Mouse (Mus musculus) v-Abl transformed pro-B cells (cell line): ENCODE data around the gene Phf14.
"Not testable (repeated sequence)": the region's sequence is repeated elsewhere in the genome, so short reads cannot be mapped to it uniquely, and the experiment has no call there.

ENCODE experiments used
- in situ Hi-C, 2 experiments: fragments of 400-800 bp; cut with MboI; formaldehyde crosslinking; loops; one replicate each; pipeline ENCODE4 v1.15.1; 2025; ENCODE audit not compliant: unreplicated experiment in 2 of 2

Gene Phf14

DNA sequence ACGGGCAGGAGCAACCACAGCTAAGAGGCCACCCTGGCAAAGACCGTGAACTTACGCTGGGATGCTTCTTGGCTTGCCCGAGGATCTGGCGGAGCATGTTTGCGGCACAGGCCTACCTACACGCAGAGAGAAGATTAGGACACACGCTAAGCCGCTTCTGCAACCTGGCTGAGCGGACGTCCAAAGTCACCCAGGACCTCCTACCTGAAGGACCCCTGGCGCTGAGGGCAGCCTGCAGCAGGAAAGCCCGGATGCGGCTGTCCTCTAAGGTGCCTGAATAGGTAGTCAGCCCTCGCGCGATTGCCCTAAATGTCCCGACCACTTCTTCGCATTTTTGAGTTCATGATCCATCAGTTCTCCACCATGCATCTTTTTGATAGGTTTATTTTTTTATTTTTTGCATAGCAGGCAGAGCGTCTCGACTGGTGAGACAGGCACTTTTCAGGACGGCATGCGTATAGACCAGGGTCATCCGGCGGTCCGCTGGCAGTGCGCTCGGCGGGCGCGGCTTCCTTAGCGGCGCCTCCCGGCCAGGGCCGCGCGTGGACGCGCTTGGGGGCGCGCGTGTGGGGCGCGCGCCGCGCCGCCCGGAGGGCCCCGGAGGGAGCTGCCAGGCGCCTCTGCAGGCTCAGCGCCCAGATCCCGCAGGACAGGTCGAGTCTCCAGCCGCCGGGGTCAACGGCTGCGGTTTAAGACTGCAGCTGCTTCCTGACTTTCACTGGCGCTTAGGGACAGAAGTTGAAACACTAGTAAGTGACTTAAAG lies at the start of gene Phf14, which contains the start of gene Ndufa4:
Phf14 (plus strand) TSS at position 541 of the 764 bp plus-strand sequence.
Ndufa4 (minus strand) TSS at position 229 of the 764 bp plus-strand sequence.
- in situ Hi-C loops: loop anchor here (25.0 kb wide), 6 partner anchors 120 to 1980 kb away; partner anchors contain the start of genes Tmem106b (in 2 of the 2) and 2610001J05Rik (in 1 of the 2)

DNA sequence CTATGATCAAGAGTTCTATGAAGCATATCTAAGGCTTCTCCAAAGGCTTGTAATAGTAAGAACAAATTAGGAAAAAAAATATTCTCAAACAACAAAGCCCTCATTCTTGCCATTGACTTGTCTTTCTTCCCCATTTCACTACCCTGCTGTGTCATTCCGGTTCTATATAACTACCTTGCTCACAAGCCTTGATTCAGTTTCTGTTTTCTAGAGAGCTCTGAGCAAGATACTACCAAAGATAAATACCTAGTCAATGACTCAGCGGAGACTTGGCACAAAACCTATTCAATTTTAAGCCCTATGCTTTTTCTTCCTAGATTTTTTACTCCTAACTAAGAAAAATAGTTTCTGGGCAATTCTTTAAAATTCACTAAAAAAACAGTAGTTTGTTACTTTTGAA lies 32.2 kb upstream of the Phf14 start:
- in situ Hi-C loops: not testable (repeated sequence)

DNA sequence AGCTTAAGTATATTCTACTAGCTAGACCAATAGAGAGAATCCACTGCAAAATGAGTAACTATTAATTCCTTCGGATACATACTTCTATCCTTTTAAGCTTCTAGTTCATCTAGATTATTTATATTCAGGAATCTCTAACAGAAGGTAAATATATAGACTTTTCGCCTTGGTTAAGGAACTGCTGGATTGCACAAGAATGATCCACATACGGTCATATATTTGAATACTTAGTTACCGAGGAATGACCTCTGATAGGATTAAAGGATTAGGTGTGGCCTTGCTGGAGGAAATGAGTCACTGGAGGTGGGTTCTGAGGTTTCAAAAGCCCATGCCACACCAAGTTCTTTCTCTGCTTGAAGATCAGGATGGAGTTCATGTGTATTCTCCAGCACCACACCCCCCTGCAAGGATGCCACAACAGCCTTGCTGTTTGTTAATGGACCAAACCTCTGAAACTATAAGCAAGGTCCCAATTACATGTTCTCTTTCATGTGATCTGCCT lies 6.7 kb upstream of the Phf14 start:
- in situ Hi-C loops: loop anchor here (25.0 kb wide), 6 partner anchors 114 to 1986 kb away; partner anchors contain the start of genes Tmem106b (in 2 of the 2) and 2610001J05Rik (in 1 of the 2)

GRCm38 (mm10) chr6:11906890-11907268 lies 730 bp upstream of the Phf14 start:
- in situ Hi-C loops: loop anchor here (25.0 kb wide), 6 partner anchors 120 to 1980 kb away; partner anchors contain the start of genes Tmem106b (in 2 of the 2) and 2610001J05Rik (in 1 of the 2)

DNA sequence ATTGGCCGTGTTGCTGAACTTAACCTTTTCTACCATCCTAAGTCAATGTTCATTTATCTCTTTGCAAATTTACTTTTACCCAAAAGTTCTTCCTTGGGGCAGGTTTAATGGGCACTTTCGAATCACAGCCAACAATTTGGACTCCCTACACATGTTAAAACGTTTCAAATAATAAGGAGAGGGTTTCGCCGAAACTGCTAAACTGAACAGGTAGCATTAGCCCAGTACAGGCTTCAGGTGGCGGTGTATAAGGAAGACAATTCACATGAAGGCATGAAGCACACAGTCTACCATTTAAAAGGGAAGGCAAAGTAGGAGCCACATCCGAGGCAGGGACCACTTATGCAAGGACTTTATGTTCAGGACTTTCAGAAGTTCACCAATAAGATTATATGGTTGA lies 561 bp downstream of the Phf14 start:
- in situ Hi-C loops: loop anchor here (25.0 kb wide), 6 partner anchors 121 to 1979 kb away; partner anchors contain the start of genes Tmem106b (in 2 of the 2) and 2610001J05Rik (in 1 of the 2)

DNA sequence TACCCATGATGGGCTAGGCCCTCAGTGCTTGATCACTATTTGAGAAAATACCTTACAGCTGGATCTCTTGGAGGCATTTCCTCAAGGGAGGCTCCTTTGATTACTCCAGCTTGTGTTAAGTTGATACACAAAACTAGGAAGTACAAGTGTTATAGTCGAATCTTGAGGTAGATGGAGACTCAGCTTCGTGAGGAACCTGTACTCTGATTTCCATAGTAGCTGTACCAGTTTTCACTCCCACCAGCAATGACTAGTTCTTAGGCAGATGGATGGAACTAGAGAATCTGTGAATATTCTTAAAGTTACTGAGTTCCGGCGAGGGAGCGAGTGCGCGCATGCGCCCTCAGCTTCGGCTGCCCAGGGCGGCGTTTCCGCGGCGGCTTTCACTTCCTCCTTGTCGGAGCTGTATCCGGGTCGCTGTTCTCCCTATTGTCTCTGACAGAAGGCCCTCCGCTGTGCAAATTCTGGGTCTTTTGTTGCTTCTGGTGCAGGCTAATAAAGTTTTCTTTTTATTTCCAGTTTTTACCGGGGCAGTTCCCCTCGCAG lies 18.0 kb downstream of the Phf14 start:
- in situ Hi-C loops: loop anchor here in 1 of 2 experiments (25.0 kb wide), 2 partner anchors 113 to 1687 kb away; partner anchors contain the start of gene Tmem168

DNA sequence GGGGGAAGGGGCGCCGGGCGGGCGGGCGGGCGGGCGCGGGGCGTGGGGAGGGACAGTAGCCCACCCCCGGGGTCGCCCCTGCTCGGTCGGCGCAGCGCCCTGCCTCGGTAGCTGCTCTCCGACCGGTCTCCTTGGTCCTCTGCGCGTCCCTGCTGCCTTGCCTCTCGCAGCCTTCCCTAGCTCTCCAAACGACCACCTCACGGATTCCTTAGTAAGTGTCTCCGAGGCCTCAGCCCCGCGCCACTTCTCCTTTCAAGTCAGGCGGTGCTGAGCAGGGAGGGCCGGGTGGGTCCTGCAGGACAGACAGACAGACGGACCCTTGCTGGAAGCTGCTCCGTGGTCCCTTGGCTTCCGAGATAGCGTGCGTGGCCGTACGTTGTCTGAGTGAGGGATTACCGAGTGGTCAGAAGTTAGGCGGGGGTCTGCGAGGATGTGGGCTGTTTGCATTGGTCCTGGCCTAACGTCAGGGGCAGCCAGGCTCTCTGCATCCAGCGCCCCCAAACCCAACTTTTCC lies 18.5 kb downstream of the Phf14 start:
- in situ Hi-C loops: loop anchor here in 1 of 2 experiments (25.0 kb wide), 2 partner anchors 114 to 1686 kb away; partner anchors contain the start of gene Tmem168

GRCm38 (mm10) chr6:11927485-11927884 lies 19.9 kb downstream of the Phf14 start:
- in situ Hi-C loops: loop anchor here in 1 of 2 experiments (25.0 kb wide), 2 partner anchors 115 to 1685 kb away; partner anchors contain the start of gene Tmem168

- in situ Hi-C loops: loop anchor here in 1 of 2 experiments (25.0 kb wide), 2 partner anchors 121 to 1679 kb away; partner anchors contain the start of gene Tmem168
Observed at GRCm38 (mm10) chr6:11933403-11933802, 25.8 kb downstream of the Phf14 start.

GRCm38 (mm10) chr6:11940895-11941294 lies 33.3 kb downstream of the Phf14 start:
- in situ Hi-C loops: loop anchor here in 1 of 2 experiments (25.0 kb wide), 2 partner anchors 129 to 1671 kb away; partner anchors contain the start of gene Tmem168

DNA sequence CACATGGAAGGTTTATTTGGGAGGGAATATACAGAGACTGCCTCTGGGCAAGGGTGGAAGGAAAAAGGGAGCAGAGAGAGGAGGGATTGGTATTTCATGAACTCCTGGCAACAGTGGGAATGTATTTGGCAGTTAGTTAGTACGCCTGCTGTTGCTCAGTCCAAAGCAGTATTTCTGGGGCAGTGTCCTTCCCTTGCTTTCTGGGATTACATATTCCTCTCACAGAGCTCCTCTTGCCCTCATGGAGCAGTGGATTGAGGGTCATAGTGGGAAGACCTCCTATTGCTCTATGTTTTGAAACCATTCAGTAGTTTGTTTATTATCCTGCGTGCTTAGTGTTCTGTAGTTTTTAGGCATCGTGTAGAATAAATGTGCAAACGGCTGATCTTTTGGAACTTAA lies 34.5 kb downstream of the Phf14 start:
- in situ Hi-C loops: loop anchor here in 1 of 2 experiments (25.0 kb wide), 2 partner anchors 130 to 1670 kb away; partner anchors contain the start of gene Tmem168

- in situ Hi-C loops: loop anchor here in 1 of 2 experiments (25.0 kb wide), 2 partner anchors 136 to 1664 kb away; partner anchors contain the start of gene Tmem168
Observed at GRCm38 (mm10) chr6:11948100-11948499, 40.5 kb downstream of the Phf14 start.

DNA sequence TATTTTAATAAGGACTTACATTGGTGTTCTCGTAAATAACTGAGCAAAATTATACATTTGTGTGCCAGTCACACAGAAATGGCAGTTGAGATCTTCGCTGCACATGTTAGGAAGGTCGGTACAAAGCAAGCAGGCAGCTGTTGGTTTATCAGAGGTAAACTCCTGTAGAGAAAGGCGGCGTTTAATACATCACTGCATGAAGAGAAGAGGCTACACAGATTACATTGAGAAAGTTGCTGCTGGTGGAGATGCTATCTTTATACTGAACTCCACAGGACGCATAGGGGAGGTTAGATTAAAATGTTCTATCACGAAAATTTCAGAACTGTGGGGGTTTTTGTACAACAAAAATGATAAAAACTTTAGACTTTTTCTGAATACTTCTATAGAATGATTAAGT lies 52.6 kb downstream of the Phf14 start:
- in situ Hi-C loops: no loop called here

DNA sequence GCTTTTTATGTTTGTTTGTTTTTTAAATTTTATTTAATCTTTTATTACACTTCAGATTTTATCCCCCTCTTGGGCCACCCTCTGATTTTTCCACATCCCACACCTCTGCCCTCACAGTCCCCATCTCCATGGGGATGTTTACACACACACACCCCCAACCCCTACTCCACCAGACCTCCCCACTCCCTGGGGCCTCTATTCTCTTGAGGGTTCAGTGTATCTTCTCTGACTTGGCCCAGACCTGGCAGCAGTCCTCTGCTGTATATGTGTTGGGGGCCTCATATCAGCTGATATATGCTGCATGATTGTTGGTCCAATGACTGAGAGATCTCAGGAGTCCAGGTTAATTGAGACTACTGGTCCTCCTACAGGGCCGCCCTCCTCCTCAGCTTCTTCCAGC lies 86.2 kb downstream of the Phf14 start:
- in situ Hi-C loops: no loop called here

DNA sequence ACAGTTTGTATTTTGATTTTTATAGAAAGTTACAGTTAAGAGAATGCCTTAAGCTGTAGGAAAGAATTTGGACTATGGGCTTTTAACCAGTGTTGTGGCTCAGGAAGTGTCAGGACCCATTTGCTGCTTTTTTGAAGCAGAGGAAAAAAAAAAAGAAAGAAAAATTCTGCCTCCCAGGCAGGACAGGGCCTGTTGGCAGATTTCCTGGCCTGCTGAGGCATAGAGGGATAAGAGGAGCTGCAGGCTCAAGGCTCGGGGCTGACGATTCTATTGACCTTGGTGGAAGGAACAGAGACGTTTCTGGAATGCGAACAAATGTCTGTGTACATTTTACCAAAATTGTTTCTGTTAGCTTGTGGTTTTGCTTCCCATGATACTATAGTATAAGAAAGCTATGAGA lies 91.0 kb downstream of the Phf14 start:
- in situ Hi-C loops: no loop called here

DNA sequence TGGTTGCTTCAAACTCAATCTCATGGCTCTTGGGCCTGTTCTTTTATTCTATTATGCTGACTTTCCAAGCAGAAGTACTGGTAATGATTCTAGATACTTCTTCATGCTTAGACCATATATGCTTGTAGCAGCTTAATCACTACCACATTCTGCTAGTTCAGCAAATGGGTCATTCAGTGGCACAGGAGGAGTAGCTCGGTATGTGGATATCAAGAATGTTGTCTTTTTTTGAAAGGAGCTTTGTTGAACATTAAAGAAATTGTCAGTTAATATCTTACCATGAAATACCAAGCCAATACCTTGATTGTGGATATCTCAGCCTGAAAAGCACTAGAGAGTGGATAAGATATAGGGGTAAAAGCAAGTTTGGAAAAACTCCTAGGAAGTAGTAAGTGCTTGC lies 91.9 kb downstream of the Phf14 start:
- in situ Hi-C loops: no loop called here

DNA sequence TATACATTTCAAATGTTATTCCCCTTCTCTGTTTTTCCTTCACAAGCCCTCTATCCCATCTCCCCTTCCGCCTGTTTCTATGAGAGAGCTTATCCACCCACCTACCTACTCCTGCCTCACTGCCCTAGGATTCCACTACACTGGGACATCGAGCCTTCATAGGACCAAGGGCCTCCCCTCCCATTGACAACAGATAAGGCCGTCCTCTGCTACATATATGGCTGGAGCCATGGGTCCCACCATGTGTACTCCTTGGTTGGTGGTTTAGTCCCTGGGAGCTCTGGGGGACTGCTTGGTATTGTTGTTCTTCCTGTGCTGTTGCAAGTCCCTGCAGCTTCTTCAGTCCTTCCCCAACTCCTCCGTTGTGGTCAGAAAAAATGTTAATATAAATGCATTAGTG lies 97.8 kb downstream of the Phf14 start:
- in situ Hi-C loops: loop anchor here in 1 of 2 experiments (10.0 kb wide), 1 partner anchor 119 kb away; no protein-coding TSS in a partner anchor

- in situ Hi-C loops: loop anchor here in 1 of 2 experiments (10.0 kb wide), 1 partner anchor 119 kb away; no protein-coding TSS in a partner anchor
Observed at GRCm38 (mm10) chr6:12006001-12006400, 98.4 kb downstream of the Phf14 start.

GRCm38 (mm10) chr6:12012103-12012502 lies 104.5 kb downstream of the Phf14 start:
- in situ Hi-C loops: no loop called here

- in situ Hi-C loops: no loop called here
Observed at GRCm38 (mm10) chr6:12014035-12014434, 106.4 kb downstream of the Phf14 start.
